ENCODE assay signal across 8 mouse cellular contexts in genomic region chr11:40693366-40693951, GRCm38 (mm10). TPM values are rescaled to one million over a fixed set of nuclear protein-coding genes. Genes with fewer than 3 reads are reported as not detected.
DNase-seq lines count a peak whose midpoint lies in the region; ATAC-seq and TF ChIP-seq lines count a peak whose summit lies in the region.

No protein-coding gene starts in this region.

- peak overlapping the region; percentile 71 for H3K4me3 ChIP-seq in embryonic facial prominence, embryonic 15.5 days (replicated peaks)
- H3K4me3 ChIP-seq in heart, adult 2 months: peak overlapping the region; percentile 75
- H3K4me3 ChIP-seq in kidney, adult 2 months (ENCODE audit: insufficient read depth, low read depth, low read length): peak overlapping the region; percentile 36
- peak overlapping the region; percentile 89 for H3K4me3 ChIP-seq in liver, embryonic 11.5 days (ENCODE audit: low read depth, low read length)
- peak overlapping the region; percentile 94 for H3K4me3 ChIP-seq in stomach, embryonic 14.5 days (ENCODE audit: low read depth, low read length)

- H3K27ac ChIP-seq in embryonic facial prominence, embryonic 15.5 days (replicated peaks): peak overlapping the region; percentile 97
- peak overlapping the region; percentile 96 for H3K27ac ChIP-seq in heart, adult 2 months
- H3K27ac ChIP-seq in kidney, adult 2 months (ENCODE audit: insufficient read depth, low read depth, low read length): peak overlapping the region; percentile 76
- H3K27ac ChIP-seq in liver, embryonic 11.5 days (ENCODE audit: low read depth, low read length): peak overlapping the region; percentile 100
- H3K27ac ChIP-seq in stomach, embryonic 14.5 days (ENCODE audit: low read length): peak overlapping the region; percentile 96

- TF ChIP-seq EP300 in heart, adult 2 months (IDR thresholded peaks at IDR 0.05; ENCODE audit: insufficient read depth, low read depth, low read length): no peak

- no peaks in the 10 kb centered on the region for H3K36me3 ChIP-seq in embryonic facial prominence, embryonic 15.5 days
- H3K36me3 ChIP-seq in heart, adult 2 months (ENCODE audit: control insufficient read depth, insufficient read depth, low read length): peaks cover 17% of the 10 kb centered on the region
- no peaks in the 10 kb centered on the region for H3K36me3 ChIP-seq in kidney, adult 2 months (ENCODE audit: control insufficient read depth, insufficient read depth, low read length)
- no peaks in the 10 kb centered on the region for H3K36me3 ChIP-seq in liver, embryonic 11.5 days (ENCODE audit: control insufficient read depth, insufficient read depth, low read length)
- H3K36me3 ChIP-seq in stomach, embryonic 14.5 days (ENCODE audit: control insufficient read depth, insufficient read depth, low read length): no peaks in the 10 kb centered on the region

- peaks cover 25% of the 10 kb centered on the region for H3K4me1 ChIP-seq in embryonic facial prominence, embryonic 15.5 days
- H3K4me1 ChIP-seq in heart, adult 2 months (ENCODE audit: control insufficient read depth, insufficient read depth, low read length): peaks cover 11% of the 10 kb centered on the region
- H3K4me1 ChIP-seq in kidney, adult 2 months (ENCODE audit: control insufficient read depth, insufficient read depth, low read length): peaks cover 8% of the 10 kb centered on the region
- H3K4me1 ChIP-seq in liver, embryonic 11.5 days (replicated peaks; ENCODE audit: control insufficient read depth, insufficient read depth, low read length): peaks cover 13% of the 10 kb centered on the region
- peaks cover 19% of the 10 kb centered on the region; the same call in 1 of the 2 replicates for H3K4me1 ChIP-seq in stomach, embryonic 14.5 days (ENCODE audit: control insufficient read depth, insufficient read depth, low read length)

- H3K9ac ChIP-seq in embryonic facial prominence, embryonic 15.5 days: 0 out of 2 replicates have a peak overlapping the region, but pooled peaks have one; percentile 21
- peak overlapping the region; percentile 72 for H3K9ac ChIP-seq in heart, adult 2 months (ENCODE audit: low read depth, low read length)
- H3K9ac ChIP-seq in liver, embryonic 11.5 days (ENCODE audit: low read depth, low read length): peak overlapping the region; percentile 89
- H3K9ac ChIP-seq in stomach, embryonic 14.5 days (replicated peaks; ENCODE audit: low read depth, low read length): peak overlapping the region; percentile 65

- H3K4me2 ChIP-seq in embryonic facial prominence, embryonic 15.5 days (replicated peaks): peak overlapping the region; percentile 81
- peak overlapping the region; percentile 99 for H3K4me2 ChIP-seq in liver, embryonic 11.5 days
- H3K4me2 ChIP-seq in stomach, embryonic 14.5 days (replicated peaks; ENCODE audit: low read depth, low read length): peak overlapping the region; percentile 92

- H3K79me2 ChIP-seq in heart, adult 2 months (replicated peaks; ENCODE audit: control insufficient read depth, insufficient read depth, low read length): peaks cover 5% of the 10 kb centered on the region

- WGBS in embryonic facial prominence, embryonic 15.5 days: 0% methylated on average over 16 of the region's 16 CpGs
- WGBS in heart, adult 2 months: under 1% methylated on average over 16 of the region's 16 CpGs
- 1% methylated on average over 16 of the region's 16 CpGs for WGBS in kidney, adult 2 months
- WGBS in liver, embryonic 11.5 days: 1% methylated on average over 16 of the region's 16 CpGs
- 2% methylated on average over 16 of the region's 16 CpGs for WGBS in stomach, embryonic 14.5 days

- ATAC-seq in embryonic facial prominence, embryonic 15.5 days (ENCODE audit: insufficient number of reproducible peaks, low FRiP score, low TSS enrichment, low read depth): peak; percentile 20
- ATAC-seq in liver, embryonic 11.5 days (replicated peaks; ENCODE audit: low FRiP score): peak; percentile 58
- 0 out of 2 replicates have a peak, but pooled peaks have one; percentile 18 for ATAC-seq in stomach, embryonic 14.5 days (ENCODE audit: insufficient number of reproducible peaks, insufficient read depth, low FRiP score, low read depth)

- no peaks in the 10 kb centered on the region for H3K27me3 ChIP-seq in embryonic facial prominence, embryonic 15.5 days
- no peaks in the 10 kb centered on the region for H3K27me3 ChIP-seq in heart, adult 2 months (ENCODE audit: control insufficient read depth, insufficient read depth, low read length)
- no peaks in the 10 kb centered on the region for H3K27me3 ChIP-seq in kidney, adult 2 months (replicated peaks; ENCODE audit: control insufficient read depth, insufficient read depth, low read length)
- H3K27me3 ChIP-seq in liver, embryonic 11.5 days (replicated peaks; ENCODE audit: control insufficient read depth, insufficient read depth, low read length): no peaks in the 10 kb centered on the region
- H3K27me3 ChIP-seq in stomach, embryonic 14.5 days (ENCODE audit: control insufficient read depth, insufficient read depth, low read length): no peaks in the 10 kb centered on the region

- intact Hi-C loops in heart, adult 2 months (cut with DNase I): no loop called here

- no peak for TF ChIP-seq POLR2A in heart, adult 2 months (IDR thresholded peaks at IDR 0.05; ENCODE audit: insufficient read depth, low read depth, low read length)
- TF ChIP-seq POLR2A in kidney, adult 2 months (IDR thresholded peaks at IDR 0.05; ENCODE audit: low read depth, low read length): no peak

- peak; percentile 83 for DNase-seq in 3134 (ENCODE audit: extremely low read depth, insufficient read length, low spot score)
- peak; percentile 70 for DNase-seq in adrenal gland, postnatal 25 days
- peak; percentile 70 to 71 for DNase-seq in heart, adult 2 months
- peak; percentile 97 for DNase-seq in kidney, adult 2 months
- peak; percentile 70 for DNase-seq in liver, embryonic 11.5 days (ENCODE audit: low spot score)
- DNase-seq in naive thymus-derived CD4-positive, alpha-beta T cell, adult 2 months (ENCODE audit: low read depth): peak; percentile 50

- H3K9me3 ChIP-seq in embryonic facial prominence, embryonic 15.5 days (replicated peaks): no peaks in the 10 kb centered on the region
- no peaks in the 10 kb centered on the region for H3K9me3 ChIP-seq in liver, embryonic 11.5 days (ENCODE audit: control insufficient read depth, low read length)
- H3K9me3 ChIP-seq in stomach, embryonic 14.5 days (ENCODE audit: control insufficient read depth, low read depth, low read length): no peaks in the 10 kb centered on the region

- no peak for TF ChIP-seq CTCF in heart, adult 2 months (IDR thresholded peaks at IDR 0.05)
- no peak for TF ChIP-seq CTCF in kidney, adult 2 months (conservative IDR thresholded peaks at IDR 0.05; ENCODE audit: insufficient read depth, insufficient read length, low read depth, low read length)

RNA-seq across cellular contexts. Expression of gene Mat2b, which starts 1.5 kb away (rescaled TPM):
- 80.6 and 102 TPM in 2 replicates for total RNA-seq in adrenal gland, postnatal 25 days (2021)
- polyA plus RNA-seq in embryonic facial prominence, embryonic 15.5 days (2015; fragmentation: Nextera tagmentation; extraction: Ambion mirVana): 96.0 and 107 TPM in 2 replicates
- total RNA-seq in heart, adult 2 months (2021): 100 to 1,000 TPM in 1 of 2 experiments, 10 to 100 TPM in 1; 84.7 to 102 TPM
- 52.1 and 76.6 TPM in 2 replicates for polyA plus RNA-seq in heart, adult 2 months (2012; rRNA removed)
- polyA plus RNA-seq in kidney, adult 2 months (2012; rRNA removed): 51.7 and 57.2 TPM in 2 replicates
- polyA plus RNA-seq in liver, embryonic 11.5 days (2014; fragmentation: Nextera tagmentation; extraction: Ambion mirVana): 94.2 and 105 TPM in 2 replicates
- 91.7 and 93.8 TPM in 2 replicates for polyA plus RNA-seq in stomach, embryonic 14.5 days (2014; fragmentation: Nextera tagmentation; extraction: Ambion mirVana)

RNA-seq across cellular contexts. Expression of gene Hmmr, which starts 39.8 kb away (rescaled TPM):
- total RNA-seq in adrenal gland, postnatal 25 days (2021): 3.6 and 5.4 TPM in 2 replicates
- 35.1 and 35.5 TPM in 2 replicates for polyA plus RNA-seq in embryonic facial prominence, embryonic 15.5 days (2015; fragmentation: Nextera tagmentation; extraction: Ambion mirVana)
- total RNA-seq in heart, adult 2 months (2021): under 1 TPM; 0.13 to 0.20 TPM
- 0.18 and 0.21 TPM in 2 replicates for polyA plus RNA-seq in heart, adult 2 months (2012; rRNA removed)
- polyA plus RNA-seq in kidney, adult 2 months (2012; rRNA removed): 0.31 and 0.35 TPM in 2 replicates
- polyA plus RNA-seq in liver, embryonic 11.5 days (2014; fragmentation: Nextera tagmentation; extraction: Ambion mirVana): 92.0 and 96.9 TPM in 2 replicates
- 50.5 and 52.2 TPM in 2 replicates for polyA plus RNA-seq in stomach, embryonic 14.5 days (2014; fragmentation: Nextera tagmentation; extraction: Ambion mirVana)

RNA-seq across cellular contexts. Expression of gene Nudcd2, which starts 40.0 kb away (rescaled TPM):
- total RNA-seq in adrenal gland, postnatal 25 days (2021): 30.7 and 35.4 TPM in 2 replicates
- 118 and 124 TPM in 2 replicates for polyA plus RNA-seq in embryonic facial prominence, embryonic 15.5 days (2015; fragmentation: Nextera tagmentation; extraction: Ambion mirVana)
- total RNA-seq in heart, adult 2 months (2021): 10 to 100 TPM; 14.4 to 14.7 TPM
- polyA plus RNA-seq in heart, adult 2 months (2012; rRNA removed): 3.6 and 10.7 TPM in 2 replicates
- polyA plus RNA-seq in kidney, adult 2 months (2012; rRNA removed): 7.5 and 9.7 TPM in 2 replicates
- 191 and 202 TPM in 2 replicates for polyA plus RNA-seq in liver, embryonic 11.5 days (2014; fragmentation: Nextera tagmentation; extraction: Ambion mirVana)
- 143 and 149 TPM in 2 replicates for polyA plus RNA-seq in stomach, embryonic 14.5 days (2014; fragmentation: Nextera tagmentation; extraction: Ambion mirVana)

Comparison
In these comparisons a context has a peak if more than half of its experiments do, and no peak if none do; other contexts are left out.
1. Peak in every context shown above with its lines: DNase-seq, ATAC-seq, H3K4me3 ChIP-seq and H3K27ac ChIP-seq.
2. H3K4me3 ChIP-seq: peak in every context shown above with its lines; median percentile 94 in stomach, embryonic 14.5 days; 89 in liver, embryonic 11.5 days; 75 in heart, adult 2 months; 71 in embryonic facial prominence, embryonic 15.5 days; 36 in kidney, adult 2 months.
3. H3K9ac ChIP-seq: peak in every context shown above with its lines; median percentile 89 in liver, embryonic 11.5 days; 72 in heart, adult 2 months; 65 in stomach, embryonic 14.5 days; 21 in embryonic facial prominence, embryonic 15.5 days.
4. RNA of gene Hmmr, which starts 39.8 kb away (polyA plus RNA-seq): 92.0 to 96.9 TPM in liver, embryonic 11.5 days, 50.5 to 52.2 TPM in stomach, embryonic 14.5 days and 35.1 to 35.5 TPM in embryonic facial prominence, embryonic 15.5 days; 0.31 to 0.35 TPM in kidney, adult 2 months and 0.18 to 0.21 TPM in heart, adult 2 months; every median in the first group is over 10 times any median in the second.
5. RNA of gene Nudcd2, which starts 40.0 kb away (polyA plus RNA-seq): 191 to 202 TPM in liver, embryonic 11.5 days, 143 to 149 TPM in stomach, embryonic 14.5 days and 118 to 124 TPM in embryonic facial prominence, embryonic 15.5 days; 7.5 to 9.7 TPM in kidney, adult 2 months and 3.6 to 10.7 TPM in heart, adult 2 months; every median in the first group is over 10 times any median in the second.